Comparison of ENCODE assay signal across 22 mouse cellular contexts in genomic region chr13:70283231-70283630, GRCm38 (mm10).
DNase-seq lines count a peak whose midpoint lies in the region; ATAC-seq and TF ChIP-seq lines count a peak whose summit lies in the region.
"Had no signal": no experiment of that assay in that cellular context is flagged by ENCODE, and none has a peak within 500 bp of the region (broad histone marks: within the 10 kb centered on the region; RNA-seq: fewer than 3 reads in every experiment).

No protein-coding gene starts in this region.

- no peak for TF ChIP-seq CTCF in lung, postnatal 0 days (IDR thresholded peaks at IDR 0.05)

- no peaks in the 10 kb centered on the region for H3K27me3 ChIP-seq in forebrain, embryonic 13.5 days
- H3K27me3 ChIP-seq in forebrain, embryonic 10.5 days (ENCODE audit: poor library complexity, severe bottlenecking): no peaks in the 10 kb centered on the region
- H3K27me3 ChIP-seq in neural tube, embryonic 11.5 days (ENCODE audit: control insufficient read depth, insufficient read depth, low read length): no peaks in the 10 kb centered on the region
- H3K27me3 ChIP-seq in limb, embryonic 13.5 days: no peaks in the 10 kb centered on the region
- H3K27me3 ChIP-seq in lung, postnatal 0 days (replicated peaks; ENCODE audit: insufficient read depth, low read length): no peaks in the 10 kb centered on the region
- H3K27me3 ChIP-seq: embryonic facial prominence, embryonic 12.5 days had no signal

- H3K9ac ChIP-seq in forebrain, embryonic 13.5 days: no peak overlapping the region
- no peak overlapping the region for H3K9ac ChIP-seq in neural tube, embryonic 11.5 days (ENCODE audit: low read length)
- no peak overlapping the region for H3K9ac ChIP-seq in limb, embryonic 13.5 days
- H3K9ac ChIP-seq in lung, postnatal 0 days (replicated peaks; ENCODE audit: low read depth): no peak overlapping the region
- H3K9ac ChIP-seq: embryonic facial prominence, embryonic 12.5 days had no signal

- no peaks in the 10 kb centered on the region for H3K36me3 ChIP-seq in forebrain, embryonic 13.5 days (ENCODE audit: poor library complexity, severe bottlenecking)
- H3K36me3 ChIP-seq in forebrain, embryonic 10.5 days (replicated peaks): no peaks in the 10 kb centered on the region
- H3K36me3 ChIP-seq in neural tube, embryonic 11.5 days (ENCODE audit: control insufficient read depth, insufficient read depth, low read length): no peaks in the 10 kb centered on the region
- H3K36me3 ChIP-seq in limb, embryonic 13.5 days: no peaks in the 10 kb centered on the region
- H3K36me3 ChIP-seq in lung, postnatal 0 days (ENCODE audit: insufficient read depth, low read length): no peaks in the 10 kb centered on the region
- H3K36me3 ChIP-seq: embryonic facial prominence, embryonic 12.5 days had no signal

- no peaks in the 10 kb centered on the region for H3K9me3 ChIP-seq in forebrain, embryonic 13.5 days (replicated peaks)
- no peaks in the 10 kb centered on the region for H3K9me3 ChIP-seq in forebrain, embryonic 10.5 days
- no peaks in the 10 kb centered on the region for H3K9me3 ChIP-seq in neural tube, embryonic 11.5 days (ENCODE audit: control insufficient read depth, low read length)
- H3K9me3 ChIP-seq in limb, embryonic 13.5 days: no peaks in the 10 kb centered on the region
- H3K9me3 ChIP-seq in lung, postnatal 0 days (ENCODE audit: low read length): no peaks in the 10 kb centered on the region
- H3K9me3 ChIP-seq: embryonic facial prominence, embryonic 12.5 days had no signal

- no peak overlapping the region for H3K4me2 ChIP-seq in forebrain, embryonic 13.5 days
- no peak overlapping the region for H3K4me2 ChIP-seq in neural tube, embryonic 11.5 days (ENCODE audit: low read depth)
- H3K4me2 ChIP-seq in limb, embryonic 13.5 days (replicated peaks): no peak overlapping the region
- H3K4me2 ChIP-seq in lung, postnatal 0 days (replicated peaks; ENCODE audit: low read depth, low read length): no peak overlapping the region
- H3K4me2 ChIP-seq: embryonic facial prominence, embryonic 12.5 days had no signal

- WGBS in forebrain, embryonic 13.5 days: 6% methylated on average over 5 of the region's 5 CpGs
- WGBS in forebrain, embryonic 10.5 days: 70% methylated on average over 5 of the region's 5 CpGs
- WGBS in neural tube, embryonic 11.5 days: 11% methylated on average over 5 of the region's 5 CpGs
- WGBS in limb, embryonic 13.5 days: 6% methylated on average over 5 of the region's 5 CpGs
- WGBS in lung, postnatal 0 days: 65% methylated on average over 5 of the region's 5 CpGs

- ATAC-seq in forebrain, embryonic 13.5 days: peak; percentile 77; the same call in 1 of the 2 replicates
- peak; percentile 53; the same call in 1 of the 2 replicates for ATAC-seq in neural tube, embryonic 11.5 days (ENCODE audit: insufficient read depth, low FRiP score, low TSS enrichment)
- ATAC-seq in limb, embryonic 13.5 days (ENCODE audit: low FRiP score, low read depth): peak; percentile 16; the same call in 1 of the 2 replicates
- ATAC-seq in lung, postnatal 0 days: no peak

- no peak for TF ChIP-seq EP300 in lung, postnatal 0 days (IDR thresholded peaks at IDR 0.05)

- H3K27ac ChIP-seq in forebrain, embryonic 13.5 days: no peak overlapping the region
- H3K27ac ChIP-seq in forebrain, embryonic 10.5 days: no peak overlapping the region
- H3K27ac ChIP-seq in neural tube, embryonic 11.5 days (ENCODE audit: low read depth, low read length): 0 out of 2 replicates have a peak overlapping the region, but pooled peaks have one; percentile 4
- H3K27ac ChIP-seq in limb, embryonic 13.5 days: peak overlapping the region; percentile 52; the same call in 1 of the 2 replicates
- no peak overlapping the region for H3K27ac ChIP-seq in lung, postnatal 0 days (ENCODE audit: low read length)
- H3K27ac ChIP-seq: layer of hippocampus, adult 2 months had no signal

- peaks cover 13% of the 10 kb centered on the region; the same call in 1 of the 2 replicates for H3K4me1 ChIP-seq in forebrain, embryonic 13.5 days
- peaks cover 7% of the 10 kb centered on the region; the same call in 1 of the 2 replicates for H3K4me1 ChIP-seq in forebrain, embryonic 10.5 days
- H3K4me1 ChIP-seq in neural tube, embryonic 11.5 days (ENCODE audit: control insufficient read depth, insufficient read depth, low read length): peaks cover 5% of the 10 kb centered on the region; the same call in 1 of the 2 replicates
- H3K4me1 ChIP-seq in limb, embryonic 13.5 days: peaks cover 20% of the 10 kb centered on the region
- H3K4me1 ChIP-seq in lung, postnatal 0 days (ENCODE audit: insufficient read depth, low read depth, low read length): no peaks in the 10 kb centered on the region
- H3K4me1 ChIP-seq: embryonic facial prominence, embryonic 12.5 days had no signal

- DNase-seq in forebrain, embryonic 10.5 days (ENCODE audit: extremely low spot score, low spot score): no peak
- no peak for DNase-seq in neural tube, embryonic 11.5 days (ENCODE audit: low spot score)
- no peak for DNase-seq in neural tube, embryonic 10.5 days (ENCODE audit: extremely low spot score, low spot score)
- DNase-seq in lung, postnatal 0 days (ENCODE audit: low spot score): no peak
- DNase-seq in layer of hippocampus, postnatal 14 days (ENCODE audit: low spot score in 2 of 2): no peak
- DNase-seq: adrenal gland, postnatal 14 days; B cell, adult 2 months; cerebellum, adult 18-20 months; cerebellum, postnatal 36 days; gastrocnemius, postnatal 10 days; heart, adult 18-20 months; heart, postnatal 4 days; kidney, adult 11 months; kidney, postnatal 10 days; lung, adult 2 months; lung, postnatal 4 days; right cerebral cortex, adult 18-20 months; thymus, adult 2 months had no signal

- no peak overlapping the region for H3K4me3 ChIP-seq in forebrain, embryonic 13.5 days
- H3K4me3 ChIP-seq in forebrain, embryonic 10.5 days: no peak overlapping the region
- H3K4me3 ChIP-seq in neural tube, embryonic 11.5 days (ENCODE audit: low read depth, low read length): no peak overlapping the region
- no peak overlapping the region for H3K4me3 ChIP-seq in limb, embryonic 13.5 days
- H3K4me3 ChIP-seq in lung, postnatal 0 days (ENCODE audit: low read depth, low read length): no peak overlapping the region
- H3K4me3 ChIP-seq: embryonic facial prominence, embryonic 12.5 days; layer of hippocampus, adult 2 months had no signal

Comparison
In these comparisons a context has a peak if more than half of its experiments do, and no peak if none do; other contexts are left out.
1. H3K27ac ChIP-seq: peak in neural tube, embryonic 11.5 days (single experiment) and limb, embryonic 13.5 days (single experiment); none in forebrain, embryonic 13.5 days (single experiment), forebrain, embryonic 10.5 days (single experiment) and lung, postnatal 0 days (single experiment).